Mouse (Mus musculus) spleen, postnatal 0 days (tissue): Measurements from ENCODE around the gene Zfand2b. TPM values are rescaled to one million over a fixed set of nuclear protein-coding genes. Genes with fewer than 3 reads are reported as not detected.

Experiments
- polyA plus RNA-seq: library from polyadenylated mRNA; unstranded; fragments of >200 nt; fragmentation: Nextera tagmentation; extraction: Ambion mirVana; gene quantifications from 2 replicates; pipeline ENCODE4 v1.2.1, GENCODE M21; 2015

Gene Zfand2b
- polyA plus RNA-seq = 44.8 and 52.0 TPM in 2 replicates

DNA sequence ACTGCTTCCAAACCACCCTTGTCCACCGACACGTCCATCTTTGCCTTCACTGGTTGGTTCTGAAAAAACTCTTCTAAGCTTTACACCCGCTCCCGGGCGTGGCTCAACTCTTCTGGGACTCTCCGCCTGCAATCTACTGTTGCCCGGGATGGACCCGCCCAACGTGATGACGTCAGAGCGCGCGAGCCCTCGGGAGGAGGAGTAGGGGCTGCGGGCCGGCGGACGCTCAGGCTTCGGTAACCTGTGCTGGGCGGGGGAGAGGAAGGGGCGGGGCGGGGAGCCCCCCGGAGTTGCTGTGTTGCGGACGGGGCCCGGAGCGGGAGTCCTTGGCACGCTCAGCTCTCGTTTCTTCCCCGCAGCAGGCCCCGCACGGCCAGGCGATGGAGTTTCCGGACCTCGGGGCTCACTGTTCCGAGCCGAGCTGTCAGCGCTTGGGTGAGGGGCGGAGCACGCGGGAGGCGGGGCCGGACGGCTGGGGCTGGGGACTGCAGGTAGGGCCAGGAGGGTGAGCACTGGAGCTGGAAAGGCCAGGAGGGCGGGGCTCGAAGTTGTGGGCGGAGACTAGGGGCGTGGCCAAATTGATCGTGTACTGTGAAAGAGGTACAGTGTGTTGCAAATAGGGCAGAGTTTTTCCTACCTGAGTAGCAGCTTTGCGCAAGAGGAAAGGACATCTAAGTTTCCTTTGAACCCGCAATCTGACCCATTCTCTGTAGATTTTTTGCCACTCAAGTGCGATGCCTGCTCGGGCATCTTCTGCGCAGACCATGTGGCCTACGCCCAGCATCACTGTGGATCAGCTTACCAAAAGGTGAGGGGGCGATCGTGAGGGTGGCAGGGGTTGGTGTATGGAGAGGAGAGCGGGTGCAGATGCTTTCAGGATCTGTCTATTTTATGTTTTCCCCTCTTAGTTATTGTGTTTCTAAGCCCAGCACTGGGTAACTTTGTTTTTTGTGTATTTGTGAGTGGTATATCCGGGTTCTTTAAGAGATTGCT lies at the start of gene Zfand2b:
TSS of gene Zfand2b (plus strand) at position 175 of the 993 bp plus-strand sequence.

DNA sequence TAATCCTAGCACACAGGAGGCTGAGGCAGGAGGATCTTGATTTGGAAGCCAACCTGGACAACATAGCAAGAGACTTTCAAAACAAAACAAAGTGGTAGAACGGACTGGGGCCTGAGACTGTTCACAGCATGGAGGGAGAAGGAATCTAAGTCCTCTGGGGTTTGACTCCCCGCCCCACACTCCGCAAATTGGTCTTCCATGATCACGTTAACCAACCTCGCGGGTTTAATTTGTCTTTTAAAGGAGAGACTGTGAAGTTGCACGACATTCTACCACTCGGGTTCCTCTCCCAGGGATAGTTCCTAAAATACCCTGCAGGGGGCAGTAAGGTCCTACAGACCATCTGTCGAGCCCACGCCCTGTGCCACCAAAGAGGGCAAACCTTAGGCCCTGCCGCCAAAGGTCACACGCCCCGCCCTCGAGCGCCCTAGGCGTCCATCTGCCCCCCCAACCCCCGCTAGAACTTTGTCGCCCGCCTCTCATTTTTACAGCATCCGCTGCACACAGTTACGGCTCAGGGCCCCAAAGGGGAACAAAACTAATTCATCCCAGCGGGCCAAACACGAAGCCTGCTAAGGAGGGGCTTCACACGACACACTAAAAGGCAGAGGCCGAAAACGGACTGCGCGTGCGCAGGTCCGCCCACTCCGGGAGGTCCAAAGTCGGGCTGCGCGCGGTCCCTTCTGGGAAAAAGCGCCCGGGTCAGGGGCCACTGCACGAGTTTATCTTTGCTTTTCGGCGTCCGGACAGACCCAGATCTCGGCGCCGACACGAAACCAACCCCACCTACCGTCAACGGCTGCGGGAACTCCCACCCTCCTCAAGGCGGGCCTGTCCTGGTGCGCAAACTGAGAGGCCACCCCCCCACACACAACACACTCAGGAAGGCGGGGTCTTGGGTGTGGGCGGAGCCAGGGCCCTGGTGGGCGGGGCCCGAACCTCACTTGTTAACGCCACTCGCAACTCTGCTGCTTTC lies 43.8 kb upstream of the Zfand2b start, which contains the start of gene Nhej1:
TSS of gene Nhej1 (minus strand) at position 855 of the 976 bp plus-strand sequence.

DNA sequence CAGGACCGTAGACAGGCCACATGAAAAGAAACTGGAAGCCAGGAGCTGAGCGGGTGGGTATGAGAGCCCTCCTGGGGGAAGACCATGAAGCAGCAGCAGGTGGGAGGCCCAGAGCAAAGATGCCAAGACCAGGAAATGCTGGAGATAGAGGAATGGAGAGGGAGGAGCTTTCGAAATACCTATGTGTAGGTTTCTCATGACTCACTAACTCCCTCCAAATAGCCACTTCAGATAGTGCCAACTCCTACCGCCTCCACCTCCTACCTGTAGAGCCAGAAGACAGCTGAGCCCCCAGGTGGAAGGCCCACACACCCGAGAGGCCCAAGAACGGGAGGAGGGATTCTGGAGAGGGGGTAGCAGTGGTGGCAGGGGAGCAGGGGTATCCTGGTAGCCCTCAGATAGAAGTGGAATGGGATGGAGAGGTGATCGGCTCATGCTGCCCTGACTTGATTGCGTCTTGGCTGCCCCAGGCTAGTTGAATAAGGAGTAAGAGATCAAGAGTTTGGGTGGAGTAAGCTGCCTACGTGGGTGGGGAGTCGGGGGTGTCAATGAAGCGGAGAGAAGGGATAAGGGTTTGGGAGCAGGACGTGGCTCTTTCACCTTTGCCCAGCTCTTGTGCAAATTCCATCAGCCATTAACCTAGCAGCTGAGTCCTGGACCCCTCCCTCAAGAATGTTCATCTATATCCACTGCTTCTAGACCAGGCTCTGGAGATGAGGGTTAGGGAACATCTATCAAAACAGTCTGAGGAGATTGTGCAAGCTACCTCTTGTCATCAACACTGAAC lies 34.8 kb upstream of the Zfand2b start, which contains the start of gene Slc23a3:
TSS of gene Slc23a3 (minus strand) at position 470 of the 787 bp plus-strand sequence.

GRCm38 (mm10) chr1:75142301-75143261 lies 25.9 kb upstream of the Zfand2b start, which contains the start of the genes Cnppd1 and Retreg2:
Gene Cnppd1, minus strand, starts transcription at chr1:75142711.
Gene Retreg2, plus strand, starts transcription at chr1:75142778.

GRCm38 (mm10) chr1:75180105-75180590 lies 11.7 kb downstream of the Zfand2b start, which contains the start of gene Abcb6:
Gene Abcb6, minus strand, starts transcription at chr1:75180392.

GRCm38 (mm10) chr1:75191622-75192402 lies 23.4 kb downstream of the Zfand2b start, which contains the start of the genes Ankzf1 and Atg9a:
Gene Ankzf1, plus strand, starts transcription at chr1:75192151.
Gene Atg9a, minus strand, starts transcription at chr1:75192196.

GRCm38 (mm10) chr1:75210136-75211087 lies 42.0 kb downstream of the Zfand2b start, which contains the start of the genes Glb1l and Stk16:
Gene Glb1l, minus strand, starts transcription at chr1:75210813.
Gene Stk16, plus strand, starts transcription at chr1:75210838.

GRCm38 (mm10) chr1:75219531-75219930 lies 51.1 kb downstream of the Zfand2b start, which contains the start of gene Tuba4a:
Gene Tuba4a, minus strand, starts transcription at chr1:75219865.

Other genes starting within 250 kb of the Zfand2b start
- not detected in 2 replicates for gene Cfap65, start 233.0 kb upstream of the Zfand2b start, polyA plus RNA-seq
- 1.7 and 2.4 TPM in 2 replicates for gene Ihh, start 217.0 kb upstream of the Zfand2b start, polyA plus RNA-seq
- 7.1 and 7.9 TPM in 2 replicates for gene Nhej1, start 43.4 kb upstream of the Zfand2b start, polyA plus RNA-seq
- 0.94 and 1.3 TPM in 2 replicates for gene Slc23a3, start 34.8 kb upstream of the Zfand2b start, polyA plus RNA-seq
- gene Cnppd1, start 25.9 kb upstream of the Zfand2b start, polyA plus RNA-seq = 67.5 and 72.4 TPM in 2 replicates
- gene Retreg2, start 25.9 kb upstream of the Zfand2b start, polyA plus RNA-seq = 59.5 and 62.7 TPM in 2 replicates
- 48.6 and 54.9 TPM in 2 replicates for gene Abcb6, start 11.7 kb downstream of the Zfand2b start, polyA plus RNA-seq
- gene Ankzf1, start 23.5 kb downstream of the Zfand2b start, polyA plus RNA-seq = 13.2 and 13.3 TPM in 2 replicates
- 25.2 and 26.9 TPM in 2 replicates for gene Atg9a, start 23.6 kb downstream of the Zfand2b start, polyA plus RNA-seq
- gene Glb1l, start 42.2 kb downstream of the Zfand2b start, polyA plus RNA-seq = 6.6 and 10.7 TPM in 2 replicates
- gene Stk16, start 42.2 kb downstream of the Zfand2b start, polyA plus RNA-seq = 72.1 and 75.1 TPM in 2 replicates
- 363 and 392 TPM in 2 replicates for gene Tuba4a, start 51.2 kb downstream of the Zfand2b start, polyA plus RNA-seq
- gene A630095N17Rik, start 63.5 kb downstream of the Zfand2b start, polyA plus RNA-seq = not detected in 2 replicates
- 37.0 and 38.2 TPM in 2 replicates for gene Dnajb2, start 67.8 kb downstream of the Zfand2b start, polyA plus RNA-seq
- gene Ptprn, start 95.9 kb downstream of the Zfand2b start, polyA plus RNA-seq = 0.05 and 0.12 TPM in 2 replicates
- not detected in 2 replicates for gene Resp18, start 109.8 kb downstream of the Zfand2b start, polyA plus RNA-seq
- gene Dnpep, start 149.3 kb downstream of the Zfand2b start, polyA plus RNA-seq = 46.6 and 54.4 TPM in 2 replicates
- gene Des, start 191.7 kb downstream of the Zfand2b start, polyA plus RNA-seq = 18.8 and 21.8 TPM in 2 replicates
- gene Speg, start 206.7 kb downstream of the Zfand2b start, polyA plus RNA-seq = 6.9 and 7.2 TPM in 2 replicates